Mouse (Mus musculus): ENCODE data around the gene Wfdc9.
"Not testable (repeated sequence)": the region's sequence is repeated elsewhere in the genome, so short reads cannot be mapped to it uniquely, and the experiment has no call there.

Wfdc9 gene

GRCm38 (mm10) chr2:164619050-164619449 lies 37.3 kb downstream of the Wfdc9 start:
- no peak for DNase-seq (ENCODE audit: low spot score)

DNA sequence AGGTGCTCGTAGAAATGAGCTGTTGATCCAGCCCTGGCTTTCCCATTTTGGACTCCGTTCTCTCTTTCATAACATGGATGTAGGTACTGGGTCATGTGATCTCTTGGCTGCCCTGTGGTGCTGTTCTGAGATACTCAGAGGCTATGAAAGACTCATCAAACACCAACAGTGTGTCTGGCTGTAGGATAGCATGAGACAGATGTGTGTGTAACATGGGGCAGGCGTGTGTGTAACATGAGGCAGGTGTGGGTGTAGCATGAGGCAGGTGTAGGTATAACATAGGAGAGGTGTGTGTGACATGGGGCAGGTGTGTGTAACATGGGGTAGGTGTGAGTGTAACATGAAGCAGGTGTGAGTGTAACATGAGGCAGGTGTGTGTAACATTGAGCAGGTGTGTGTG lies 41.0 kb downstream of the Wfdc9 start:
- no peak for DNase-seq (ENCODE audit: low spot score)

DNA sequence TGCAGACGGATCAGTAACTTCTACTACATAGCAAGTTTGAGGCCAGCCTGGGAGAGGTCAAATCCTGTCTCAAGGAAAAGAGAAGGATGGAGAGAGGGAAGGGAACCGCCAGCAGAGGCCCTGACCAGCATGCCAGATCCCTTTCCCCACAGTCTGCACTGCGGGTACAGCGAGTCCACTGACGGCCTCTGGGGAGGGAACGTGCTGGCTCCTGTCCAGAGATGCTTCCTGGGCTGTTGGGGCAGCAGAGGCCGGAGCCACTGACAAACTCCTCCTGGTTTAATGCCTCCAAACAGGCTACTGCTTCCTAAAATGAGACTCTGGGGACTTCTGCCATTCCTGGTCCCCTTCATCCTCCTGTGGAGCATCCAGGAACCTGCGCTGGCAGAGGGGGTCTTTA lies 42.9 kb downstream of the Wfdc9 start, which contains the start of the genes Wfdc6b and Wfdc8:
Gene Wfdc6b (plus strand): TSS at position 52 of the 400 bp plus-strand sequence.
Gene Wfdc8 (minus strand): TSS at position 156 of the 400 bp plus-strand sequence.
- not testable (repeated sequence) for DNase-seq (ENCODE audit: low spot score)

- DNase-seq (ENCODE audit: low spot score), result no peak
These were observed 47.6 kb downstream of the Wfdc9 start for GRCm38 (mm10) chr2:164608781-164609180.

GRCm38 (mm10) chr2:164604411-164604810 lies 52.0 kb downstream of the Wfdc9 start:
- no peak for DNase-seq (ENCODE audit: low spot score)

GRCm38 (mm10) chr2:164603482-164603881 lies 52.9 kb downstream of the Wfdc9 start:
- DNase-seq (ENCODE audit: low spot score), result no peak

GRCm38 (mm10) chr2:164600179-164600578 lies 56.2 kb downstream of the Wfdc9 start:
- DNase-seq (ENCODE audit: low spot score), result no peak
